Mouse (Mus musculus) C2C12 (cell line): ENCODE measurements around the gene Hist2h2aa2.

Source experiments
- CTCF ChIP-seq: IDR thresholded peaks from one replicate; pipeline ENCODE4 v1.5.1; 2011; ENCODE audit not compliant: control insufficient read depth, insufficient read depth, insufficient read length
- MAX ChIP-seq: IDR thresholded peaks from one replicate; pipeline ENCODE4 v1.6.1; 2011; ENCODE audit warnings: mild to moderate bottlenecking, control low read depth
- MYOG ChIP-seq: IDR thresholded peaks from one replicate; pipeline ENCODE4 v1.6.1; 2011; ENCODE audit not compliant: control insufficient read depth, insufficient read length; ENCODE audit errors: extremely low read depth
- USF1 ChIP-seq: IDR thresholded peaks from one replicate; pipeline ENCODE4 v1.6.1; 2011; ENCODE audit warnings: low read depth, mild to moderate bottlenecking, control low read depth, moderate library complexity

GRCm38 (mm10) chr3:96262216-96262875 is 22.3 kb upstream of the Hist2h2aa2 start:
- TF ChIP-seq CTCF (no peak), MAX (peak; percentile 90), MYOG (no peak), USF1 (peak; percentile 50)
